ENCODE assay signal across 1 mouse cellular context in genomic region chr5:23967705-23968104, GRCm38 (mm10).
A peak's percentile ranks its signal among the peaks of the same experiment; 100 is the strongest.
TF ChIP-seq lines count a peak whose summit lies in the region.

No protein-coding gene starts in this region.

TF ChIP-seq in MEL, 35 proteins besides CTCF, POLR2A, EP300 and RAD21 (continued from another document):
- TF ChIP-seq SIN3A (IDR thresholded peaks at IDR 0.05; ENCODE audit: low read length) = peak; percentile 56; the same call in 1 of the 2 replicates
- TF ChIP-seq MAZ (IDR thresholded peaks at IDR 0.05; ENCODE audit: low read depth, low read length) = no peak
- no peak for TF ChIP-seq ELF1 (IDR thresholded peaks at IDR 0.05; ENCODE audit: low read depth, low read length)
- no peak for TF ChIP-seq HCFC1 (IDR thresholded peaks at IDR 0.05; ENCODE audit: low read depth, low read length)
- TF ChIP-seq E2F4 (IDR thresholded peaks at IDR 0.05; ENCODE audit: borderline replicate concordance, low read depth, low read length) = no peak
TF ChIP-seq in MEL: peak in this region for 5.
